Mouse (Mus musculus): ENCODE data around the gene Cnot6. TPM values are rescaled to one million over a fixed set of nuclear protein-coding genes. Genes with fewer than 3 reads are reported as not detected.

Cnot6 gene
- polyA plus RNA-seq (2017; shearing (Covaris generic)) = 10 to 100 TPM; 19.6 to 30.0 TPM

GRCm38 (mm10) chr11:49712555-49713335 lies at the start of gene Cnot6:
TSS of gene Cnot6 (minus strand) at chr11:49712723.
- ATAC-seq = peak; percentile 98

GRCm38 (mm10) chr11:49761130-49761529 lies 48.6 kb upstream of the Cnot6 start:
- ATAC-seq = no peak

- ATAC-seq = no peak
These were observed 45.6 kb upstream of the Cnot6 start for GRCm38 (mm10) chr11:49758096-49758495.

GRCm38 (mm10) chr11:49754958-49755665 lies 42.6 kb upstream of the Cnot6 start:
- ATAC-seq = no peak

- ATAC-seq = no peak
These were observed 34.2 kb upstream of the Cnot6 start for GRCm38 (mm10) chr11:49746756-49747155.

- ATAC-seq = no peak
These were observed 33.3 kb upstream of the Cnot6 start for GRCm38 (mm10) chr11:49745839-49746238.

- no peak for ATAC-seq
These were observed 32.5 kb upstream of the Cnot6 start for GRCm38 (mm10) chr11:49744981-49745380.

GRCm38 (mm10) chr11:49743634-49744033 lies 31.1 kb upstream of the Cnot6 start:
- ATAC-seq = no peak

GRCm38 (mm10) chr11:49742248-49742647 lies 29.7 kb upstream of the Cnot6 start:
- ATAC-seq = no peak

GRCm38 (mm10) chr11:49739776-49740175 lies 27.3 kb upstream of the Cnot6 start:
- ATAC-seq = no peak

- no peak for ATAC-seq
These were observed 26.3 kb upstream of the Cnot6 start for GRCm38 (mm10) chr11:49738659-49739406.

- ATAC-seq = no peak
These were observed 25.1 kb upstream of the Cnot6 start for GRCm38 (mm10) chr11:49737625-49738024.

GRCm38 (mm10) chr11:49734771-49735170 lies 22.2 kb upstream of the Cnot6 start:
- no peak for ATAC-seq

- no peak for ATAC-seq
These were observed 17.9 kb upstream of the Cnot6 start for GRCm38 (mm10) chr11:49730275-49730948.

GRCm38 (mm10) chr11:49727877-49728276 lies 15.4 kb upstream of the Cnot6 start:
- ATAC-seq = peak; percentile 82

- no peak for ATAC-seq
These were observed 14.3 kb upstream of the Cnot6 start for GRCm38 (mm10) chr11:49726800-49727199.

GRCm38 (mm10) chr11:49724676-49725075 lies 12.2 kb upstream of the Cnot6 start:
- ATAC-seq = no peak

- peak; percentile 12 for ATAC-seq
These were observed 10.8 kb upstream of the Cnot6 start for GRCm38 (mm10) chr11:49723281-49723680.

GRCm38 (mm10) chr11:49722692-49723091 lies 10.2 kb upstream of the Cnot6 start:
- peak; percentile 85 for ATAC-seq

GRCm38 (mm10) chr11:49721358-49721757 lies 8.8 kb upstream of the Cnot6 start:
- ATAC-seq = no peak

GRCm38 (mm10) chr11:49719466-49720151 lies 7.1 kb upstream of the Cnot6 start:
- ATAC-seq = peak; percentile 57

All from CD4-positive, CD25-positive, alpha-beta regulatory T cell, adult 4 months (primary cell).